Mouse (Mus musculus): ENCODE measurements at regions not wholly inside any gene's neighbourhood (a gene's known extent, or its start where the extent isn't known, plus 50 kb on each side); places are given as distances from the start of the nearest gene placed in this dataset.

DNA sequence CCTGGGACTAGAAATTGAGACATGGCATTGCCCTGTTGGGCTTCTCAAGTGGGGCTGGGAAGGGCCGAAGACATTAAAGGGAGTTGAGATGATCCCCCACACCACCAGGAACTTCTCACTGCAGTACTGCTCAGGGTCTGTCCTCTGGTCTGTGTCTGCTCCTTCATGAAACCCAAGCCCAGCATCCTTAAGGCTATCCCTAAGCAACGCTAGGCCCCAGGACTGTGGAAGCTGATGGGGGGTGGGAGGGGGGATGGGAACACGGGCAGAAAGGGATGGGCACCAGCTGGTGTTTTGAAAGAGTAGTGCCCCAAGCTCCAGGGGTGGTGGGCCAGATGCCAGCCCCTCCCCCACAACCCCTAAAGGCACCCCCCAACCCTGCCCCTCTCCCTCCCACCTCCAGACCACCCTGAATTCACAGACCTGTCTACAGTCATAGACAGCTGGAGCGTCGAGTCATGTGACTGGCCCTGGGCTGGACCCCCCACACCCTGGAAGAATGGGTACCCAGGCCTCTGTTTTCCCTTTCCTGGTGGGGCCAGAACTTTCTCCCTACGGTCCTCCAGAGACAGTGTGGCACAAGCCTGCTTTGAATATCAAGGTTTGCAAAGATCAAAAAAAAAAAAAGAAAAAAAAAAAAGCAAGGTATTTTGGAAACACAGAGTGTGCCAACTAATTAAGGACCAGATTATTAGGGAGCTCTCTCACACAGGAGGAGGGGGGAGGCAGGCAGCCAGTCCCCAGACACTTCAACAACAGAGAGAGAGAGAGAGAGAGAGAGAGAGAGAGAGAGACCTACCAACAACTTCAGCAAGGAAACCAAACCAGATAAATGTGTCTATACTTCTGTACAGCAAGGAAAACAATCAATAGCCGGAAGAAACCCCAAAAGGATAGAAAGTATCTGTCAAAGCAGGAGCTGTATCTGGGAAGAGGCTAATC, 85.1 kb downstream of the Pdgfa start:
- DNase-seq (ENCODE audit: low read depth): peak; percentile 84
- TF ChIP-seq POLR2A (IDR thresholded peaks at IDR 0.05; ENCODE audit: borderline replicate concordance, extremely low read depth, insufficient read depth, insufficient read length, poor library complexity, severe bottlenecking): no peak
- TF ChIP-seq CTCF (IDR thresholded peaks at IDR 0.05; ENCODE audit: borderline replicate concordance, extremely low read depth, insufficient read depth, insufficient read length): no peak

DNA sequence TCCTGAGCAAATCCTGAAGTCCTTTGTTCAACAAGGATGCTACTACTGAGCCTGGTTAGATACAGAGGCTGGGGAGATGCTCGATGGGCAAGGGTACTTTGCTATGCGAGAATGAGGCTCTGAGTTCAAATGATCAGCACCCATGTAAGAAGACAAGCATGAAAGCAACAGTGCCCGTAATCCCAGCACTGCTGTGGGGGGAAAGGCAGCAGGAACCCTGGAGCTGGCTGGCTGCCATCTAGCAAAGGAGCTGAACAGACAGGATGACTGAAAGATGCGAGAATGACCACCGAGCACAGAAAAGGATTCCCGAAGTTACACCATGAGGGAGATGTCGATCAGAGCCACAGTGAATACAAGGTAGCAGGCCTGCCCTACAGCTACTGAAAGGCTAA, 84.5 kb downstream of the Pdgfa start:
- DNase-seq (ENCODE audit: low read depth): peak; percentile 74
- TF ChIP-seq CTCF (IDR thresholded peaks at IDR 0.05; ENCODE audit: borderline replicate concordance, extremely low read depth, insufficient read depth, insufficient read length): no peak
- TF ChIP-seq POLR2A (IDR thresholded peaks at IDR 0.05; ENCODE audit: borderline replicate concordance, extremely low read depth, insufficient read depth, insufficient read length, poor library complexity, severe bottlenecking): no peak

DNA sequence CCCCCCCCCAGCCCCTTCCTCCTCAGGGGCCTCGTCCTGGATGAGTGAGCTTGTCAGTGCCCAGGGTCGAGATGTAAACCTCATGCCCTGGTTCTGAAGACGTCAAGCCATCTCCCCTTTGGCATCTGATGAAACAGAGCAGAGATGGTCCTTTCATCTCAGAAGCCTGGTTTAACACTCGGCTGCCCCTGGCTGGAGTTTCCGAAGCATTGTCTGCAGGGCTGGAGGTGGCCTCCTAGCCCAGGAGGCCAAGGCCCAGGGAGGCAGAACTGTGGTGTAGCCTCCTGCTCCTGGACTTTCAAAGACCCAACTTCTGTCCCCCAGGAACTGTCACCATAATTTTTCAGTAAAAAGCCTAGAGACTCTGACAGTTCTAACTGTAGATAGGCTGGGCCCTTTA, 82.1 kb downstream of the Pdgfa start:
- TF ChIP-seq CTCF (IDR thresholded peaks at IDR 0.05; ENCODE audit: borderline replicate concordance, extremely low read depth, insufficient read depth, insufficient read length) (no peak), POLR2A (IDR thresholded peaks at IDR 0.05; ENCODE audit: borderline replicate concordance, extremely low read depth, insufficient read depth, insufficient read length, poor library complexity, severe bottlenecking) (no peak)
- peak; percentile 9 for DNase-seq (ENCODE audit: low read depth)

DNA sequence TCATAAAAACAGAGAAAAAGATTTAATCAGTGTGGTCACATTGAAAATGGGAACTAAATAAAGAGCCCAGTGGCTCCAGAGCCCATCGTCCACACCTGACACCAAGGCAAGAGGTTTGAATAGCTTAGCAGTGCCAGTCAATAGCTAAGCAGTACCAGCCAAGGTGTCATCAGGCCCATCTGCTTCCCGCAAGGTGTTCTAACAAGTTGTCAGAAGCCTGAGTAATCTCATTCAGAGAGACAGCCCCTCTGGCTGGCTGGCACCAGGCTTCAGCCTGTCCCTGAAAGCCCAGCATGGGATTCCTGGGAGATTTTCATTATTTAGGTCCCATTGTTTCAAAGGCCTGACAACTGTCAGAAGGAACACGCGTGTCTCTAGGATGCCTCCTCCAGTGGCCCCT, 81.7 kb downstream of the Pdgfa start:
- no peak for TF ChIP-seq POLR2A (IDR thresholded peaks at IDR 0.05; ENCODE audit: borderline replicate concordance, extremely low read depth, insufficient read depth, insufficient read length, poor library complexity, severe bottlenecking)
- no peak for TF ChIP-seq CTCF (IDR thresholded peaks at IDR 0.05; ENCODE audit: borderline replicate concordance, extremely low read depth, insufficient read depth, insufficient read length)
- peak; percentile 64 for DNase-seq (ENCODE audit: low read depth)

DNA sequence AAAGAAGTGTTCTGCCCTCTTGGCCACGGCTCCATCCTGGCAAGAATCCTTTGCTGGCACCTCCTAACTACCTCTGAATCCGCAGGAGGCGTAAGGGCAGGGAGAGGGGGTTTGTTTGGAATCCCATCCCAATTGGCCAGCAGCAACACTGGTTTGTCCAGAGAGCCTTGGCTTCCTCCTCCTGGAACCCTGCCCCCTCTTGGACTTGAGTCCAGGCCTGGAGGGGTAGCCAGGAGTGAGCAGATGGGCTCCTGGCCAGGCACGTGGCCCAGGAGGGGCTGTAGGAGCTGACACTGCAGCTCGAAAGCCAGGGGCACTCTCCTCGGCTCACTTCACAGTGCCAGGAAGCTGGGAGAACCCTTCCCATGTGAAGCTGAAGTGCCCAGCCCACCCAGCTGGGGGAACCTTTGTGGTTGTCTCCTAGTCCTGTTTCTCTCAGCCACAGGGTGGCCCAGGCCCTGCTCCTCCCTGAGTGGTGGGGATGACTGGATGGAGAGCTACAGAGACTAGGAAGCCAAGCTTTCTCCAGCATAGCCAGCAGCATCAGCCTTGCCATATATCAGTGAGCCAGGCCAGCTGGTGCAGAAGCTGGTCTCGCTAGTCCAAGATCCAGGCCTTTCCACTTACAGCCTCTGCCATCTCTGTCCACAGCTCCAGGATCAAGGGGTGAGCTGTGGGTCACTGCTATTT, 76.9 kb downstream of the Pdgfa start:
- TF ChIP-seq CTCF (IDR thresholded peaks at IDR 0.05; ENCODE audit: borderline replicate concordance, extremely low read depth, insufficient read depth, insufficient read length) (no peak), POLR2A (IDR thresholded peaks at IDR 0.05; ENCODE audit: borderline replicate concordance, extremely low read depth, insufficient read depth, insufficient read length, poor library complexity, severe bottlenecking) (no peak)

DNA sequence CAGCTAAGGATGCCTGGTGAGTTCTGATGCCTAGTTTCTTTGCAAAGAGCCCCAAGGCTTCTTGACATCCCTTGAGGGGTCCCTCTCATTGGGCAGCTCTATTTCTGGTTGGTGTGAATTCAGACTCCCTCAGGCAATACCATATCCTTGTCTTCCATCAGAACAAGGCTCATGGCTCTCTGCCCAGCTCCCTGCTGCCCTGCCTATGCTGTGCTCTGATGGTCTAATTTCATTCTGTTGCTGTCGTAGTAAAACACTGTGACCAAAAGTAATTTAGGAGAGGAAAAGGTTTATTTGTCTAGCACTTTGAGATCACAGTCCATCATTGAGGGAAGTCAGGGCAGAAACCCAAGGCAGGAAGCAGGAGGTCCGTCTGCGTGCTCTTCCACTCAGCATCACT, 75.1 kb downstream of the Pdgfa start:
- TF ChIP-seq POLR2A (IDR thresholded peaks at IDR 0.05; ENCODE audit: borderline replicate concordance, extremely low read depth, insufficient read depth, insufficient read length, poor library complexity, severe bottlenecking): no peak
- TF ChIP-seq CTCF (IDR thresholded peaks at IDR 0.05; ENCODE audit: borderline replicate concordance, extremely low read depth, insufficient read depth, insufficient read length): no peak
- DNase-seq (ENCODE audit: low read depth): peak; percentile 59

More for the DNA sequence above, 76.9 kb downstream of the Pdgfa start:
- DNase-seq (ENCODE audit: low read depth): peak; percentile 76

Measured in brain, embryonic 14.5 days (tissue).